Mouse (Mus musculus): ENCODE results near the gene Atp8a2. TPM values are rescaled to one million over a fixed set of nuclear protein-coding genes. Genes with fewer than 3 reads are reported as not detected.
"Not testable (repeated sequence)": the region's sequence is repeated elsewhere in the genome, so short reads cannot be mapped to it uniquely, and the experiment has no call there.

Gene Atp8a2
- polyA plus RNA-seq, 1 experiment = 0.01 TPM

GRCm38 (mm10) chr14:59931412-59932058 lies 265.4 kb downstream of the Atp8a2 start:
- Histone ChIP-seq H3ac (ENCODE audit: control insufficient read depth, insufficient read length) (no peak overlapping the region), H3K4me2 (ENCODE audit: low read depth) (no peak overlapping the region), H3K4me3 (no peak overlapping the region), H3K79me2 (ENCODE audit: control insufficient read depth, insufficient read depth) (no peaks in the 10 kb centered on the region), H3K27me3 (ENCODE audit: control insufficient read depth, insufficient read depth, insufficient read length) (no peaks in the 10 kb centered on the region), H3K36me3 (ENCODE audit: control insufficient read depth, insufficient read depth) (no peaks in the 10 kb centered on the region)
- TF ChIP-seq CEBPB (IDR thresholded peaks at IDR 0.05; ENCODE audit: insufficient read depth, poor library complexity, severe bottlenecking) (no peak), MYOD1 (IDR thresholded peaks at IDR 0.05; ENCODE audit: control insufficient read depth in 1 of 3, insufficient read length in 2 of 3, low read depth in 2 of 3) (no peak), POLR2A (IDR thresholded peaks at IDR 0.05; ENCODE audit: insufficient read length, low read depth) (no peak), POLR2AphosphoS2 (IDR thresholded peaks at IDR 0.05; ENCODE audit: insufficient read length, low read depth) (no peak), TCF12 (IDR thresholded peaks at IDR 0.05; ENCODE audit: insufficient read depth, poor library complexity, severe bottlenecking) (no peak), USF1 (IDR thresholded peaks at IDR 0.05; ENCODE audit: low read depth) (no peak), REST (IDR thresholded peaks at IDR 0.05; ENCODE audit: insufficient read depth, insufficient read length) (no peak), E2F4 (IDR thresholded peaks at IDR 0.05; ENCODE audit: insufficient read depth) (no peak), MYOG (IDR thresholded peaks at IDR 0.05; ENCODE audit: control insufficient read depth in 1 of 3, insufficient read depth in 1 of 3, insufficient read length in 2 of 3, low read depth in 2 of 3) (no peak), TCF3 (IDR thresholded peaks at IDR 0.05; ENCODE audit: insufficient read length, low read depth) (no peak), MAX (IDR thresholded peaks at IDR 0.05; ENCODE audit: low read depth) (no peak), SRF (IDR thresholded peaks at IDR 0.05; ENCODE audit: control insufficient read depth, insufficient read length, low read depth) (no peak)

- not testable (repeated sequence) for H3K27me3 ChIP-seq (ENCODE audit: control insufficient read depth, insufficient read depth, insufficient read length); H3K79me2 ChIP-seq (ENCODE audit: control insufficient read depth, insufficient read depth); H3K4me2 ChIP-seq (ENCODE audit: low read depth); H3K4me3 ChIP-seq; H3ac ChIP-seq (ENCODE audit: control insufficient read depth, insufficient read length); H3K36me3 ChIP-seq (ENCODE audit: control insufficient read depth, insufficient read depth)
Observed at GRCm38 (mm10) chr14:59929190-59929589, 267.8 kb downstream of the Atp8a2 start.

GRCm38 (mm10) chr14:59928781-59929180 lies 268.2 kb downstream of the Atp8a2 start:
- no peaks in the 10 kb centered on the region for H3K36me3 ChIP-seq (ENCODE audit: control insufficient read depth, insufficient read depth)
- no peaks in the 10 kb centered on the region for H3K79me2 ChIP-seq (ENCODE audit: control insufficient read depth, insufficient read depth)
- no peak overlapping the region for H3ac ChIP-seq (ENCODE audit: control insufficient read depth, insufficient read length)
- no peak overlapping the region for H3K4me2 ChIP-seq (ENCODE audit: low read depth)
- H3K4me3 ChIP-seq = no peak overlapping the region
- H3K27me3 ChIP-seq (ENCODE audit: control insufficient read depth, insufficient read depth, insufficient read length) = no peaks in the 10 kb centered on the region
- TF ChIP-seq USF1 (IDR thresholded peaks at IDR 0.05; ENCODE audit: low read depth) (no peak), MYOD1 (IDR thresholded peaks at IDR 0.05; ENCODE audit: control insufficient read depth in 1 of 3, insufficient read length in 2 of 3, low read depth in 2 of 3) (no peak), CEBPB (IDR thresholded peaks at IDR 0.05; ENCODE audit: insufficient read depth, poor library complexity, severe bottlenecking) (no peak), SRF (IDR thresholded peaks at IDR 0.05; ENCODE audit: control insufficient read depth, insufficient read length, low read depth) (no peak), POLR2AphosphoS2 (IDR thresholded peaks at IDR 0.05; ENCODE audit: insufficient read length, low read depth) (no peak), MYOG (IDR thresholded peaks at IDR 0.05; ENCODE audit: control insufficient read depth in 1 of 3, insufficient read depth in 1 of 3, insufficient read length in 2 of 3, low read depth in 2 of 3) (no peak), POLR2A (IDR thresholded peaks at IDR 0.05; ENCODE audit: insufficient read length, low read depth) (no peak), E2F4 (IDR thresholded peaks at IDR 0.05; ENCODE audit: insufficient read depth) (no peak), REST (IDR thresholded peaks at IDR 0.05; ENCODE audit: insufficient read depth, insufficient read length) (no peak), TCF12 (IDR thresholded peaks at IDR 0.05; ENCODE audit: insufficient read depth, poor library complexity, severe bottlenecking) (no peak), TCF3 (IDR thresholded peaks at IDR 0.05; ENCODE audit: insufficient read length, low read depth) (no peak), MAX (IDR thresholded peaks at IDR 0.05; ENCODE audit: low read depth) (no peak)

GRCm38 (mm10) chr14:59927804-59928203 lies 269.2 kb downstream of the Atp8a2 start:
- H3K4me2 ChIP-seq (ENCODE audit: low read depth) = no peak overlapping the region
- no peaks in the 10 kb centered on the region for H3K79me2 ChIP-seq (ENCODE audit: control insufficient read depth, insufficient read depth)
- no peak overlapping the region for H3K4me3 ChIP-seq
- H3K27me3 ChIP-seq (ENCODE audit: control insufficient read depth, insufficient read depth, insufficient read length) = no peaks in the 10 kb centered on the region
- H3ac ChIP-seq (ENCODE audit: control insufficient read depth, insufficient read length) = no peak overlapping the region
- no peak for TF ChIP-seq MAX (IDR thresholded peaks at IDR 0.05; ENCODE audit: low read depth)
- TF ChIP-seq MYOG (IDR thresholded peaks at IDR 0.05; ENCODE audit: control insufficient read depth in 1 of 3, insufficient read depth in 1 of 3, insufficient read length in 2 of 3, low read depth in 2 of 3) = no peak
- TF ChIP-seq E2F4 (IDR thresholded peaks at IDR 0.05; ENCODE audit: insufficient read depth) = no peak
- no peak for TF ChIP-seq REST (IDR thresholded peaks at IDR 0.05; ENCODE audit: insufficient read depth, insufficient read length)
- H3K36me3 ChIP-seq (ENCODE audit: control insufficient read depth, insufficient read depth) = no peaks in the 10 kb centered on the region

GRCm38 (mm10) chr14:59919865-59920264 lies 277.1 kb downstream of the Atp8a2 start:
- no peaks in the 10 kb centered on the region for H3K27me3 ChIP-seq (ENCODE audit: control insufficient read depth, insufficient read depth, insufficient read length)
- H3K4me2 ChIP-seq (ENCODE audit: low read depth) = no peak overlapping the region
- TF ChIP-seq E2F4 (IDR thresholded peaks at IDR 0.05; ENCODE audit: insufficient read depth) (no peak), MYOG (IDR thresholded peaks at IDR 0.05; ENCODE audit: control insufficient read depth in 1 of 3, insufficient read depth in 1 of 3, insufficient read length in 2 of 3, low read depth in 2 of 3) (no peak)
- no peak overlapping the region for H3ac ChIP-seq (ENCODE audit: control insufficient read depth, insufficient read length)
- H3K4me3 ChIP-seq = no peak overlapping the region
- H3K79me2 ChIP-seq (ENCODE audit: control insufficient read depth, insufficient read depth) = no peaks in the 10 kb centered on the region
- H3K36me3 ChIP-seq (ENCODE audit: control insufficient read depth, insufficient read depth) = no peaks in the 10 kb centered on the region

Measured in myocyte (in vitro differentiated cells).